Comparison of ENCODE assay signal across 8 mouse cellular contexts in genomic region chr9:58274626-58275025, GRCm38 (mm10). TPM values are rescaled to one million over a fixed set of nuclear protein-coding genes. Genes with fewer than 3 reads are reported as not detected.
DNase-seq lines count a peak whose midpoint lies in the region; ATAC-seq and TF ChIP-seq lines count a peak whose summit lies in the region.
"Had no signal": no experiment of that assay in that cellular context is flagged by ENCODE, and none has a peak within 500 bp of the region (broad histone marks: within the 10 kb centered on the region; RNA-seq: fewer than 3 reads in every experiment).

No protein-coding gene starts in this region.

- TF ChIP-seq CTCF in kidney, adult 2 months (conservative IDR thresholded peaks at IDR 0.05; ENCODE audit: insufficient read depth, insufficient read length, low read depth, low read length): no peak
- no peak for TF ChIP-seq CTCF in CH12.LX (conservative IDR thresholded peaks at IDR 0.05 in 1 of 2, IDR thresholded peaks at IDR 0.05 in 1 of 2; ENCODE audit: low read depth in 2 of 2, low read length in 2 of 2)

- no peaks in the 10 kb centered on the region for H3K79me2 ChIP-seq in CH12.LX (replicated peaks; ENCODE audit: control insufficient read depth, extremely low read depth, insufficient read depth, poor library complexity, severe bottlenecking)

- 45% methylated on average over 3 of the region's 3 CpGs for WGBS in kidney, adult 2 months
- WGBS in liver, embryonic 12.5 days (ENCODE audit: insufficient replicate concordance): 44% methylated on average over 3 of the region's 3 CpGs

- dilution Hi-C loops in CH12.LX (cut with MboI; ENCODE audit: extremely low pct_ligation_motif_present, extremely low pct_unique_long_range_greater_than_20kb, low sequenced_read_pairs): no loop called here

- H3K9me3 ChIP-seq in CH12.LX (replicated peaks; ENCODE audit: low read length): no peaks in the 10 kb centered on the region
- no peaks in the 10 kb centered on the region for H3K9me3 ChIP-seq in liver, embryonic 12.5 days (replicated peaks)

- no peak for DNase-seq in kidney, adult 2 months
- no peak for DNase-seq in kidney, adult 18-20 months
- no peak for DNase-seq in CH12.LX (ENCODE audit: extremely low read depth)
- peak; percentile 51 for DNase-seq in NIH3T3 (ENCODE audit: low read depth)
- DNase-seq in right cerebral cortex, postnatal 10 days (ENCODE audit: low spot score in 2 of 2): no peak
- DNase-seq in retina, postnatal 1 day: no peak
- DNase-seq: right cerebral cortex, postnatal 4 days had no signal

- peaks cover 19% of the 10 kb centered on the region for H3K4me1 ChIP-seq in kidney, adult 2 months (ENCODE audit: control insufficient read depth, insufficient read depth, low read length)
- peaks cover 29 to 87% of the 10 kb centered on the region in 2 experiments for H3K4me1 ChIP-seq in CH12.LX (ENCODE audit: control insufficient read depth in 1 of 2, insufficient read depth in 2 of 2)
- H3K4me1 ChIP-seq in liver, embryonic 12.5 days: peaks cover 34% of the 10 kb centered on the region

- H3K27me3 ChIP-seq in kidney, adult 2 months (replicated peaks; ENCODE audit: control insufficient read depth, insufficient read depth, low read length): no peaks in the 10 kb centered on the region
- no peaks in the 10 kb centered on the region for H3K27me3 ChIP-seq in CH12.LX (replicated peaks)
- no peaks in the 10 kb centered on the region for H3K27me3 ChIP-seq in liver, embryonic 12.5 days (replicated peaks)

- no peak for TF ChIP-seq RAD21 in CH12.LX (IDR thresholded peaks at IDR 0.05; ENCODE audit: low read depth, low read length)

- in situ Hi-C loops in CH12.LX (cut with MboI; ENCODE audit: low pct_ligation_motif_present, low pct_unique_long_range_greater_than_20kb, low sequenced_read_pairs): loop anchor here (25.0 kb wide), 1 partner anchor 462 kb away; no protein-coding TSS in a partner anchor

- no peaks in the 10 kb centered on the region for H3K36me3 ChIP-seq in kidney, adult 2 months (ENCODE audit: control insufficient read depth, insufficient read depth, low read length)
- no peaks in the 10 kb centered on the region for H3K36me3 ChIP-seq in CH12.LX (replicated peaks in 1 of 2; ENCODE audit: control insufficient read depth in 1 of 2, insufficient read depth in 1 of 2, low read length in 1 of 2)
- H3K36me3 ChIP-seq in liver, embryonic 12.5 days: no peaks in the 10 kb centered on the region

- H3K4me3 ChIP-seq in kidney, adult 2 months (ENCODE audit: insufficient read depth, low read depth, low read length): no peak overlapping the region
- no peak overlapping the region for H3K4me3 ChIP-seq in CH12.LX (replicated peaks in 1 of 3; ENCODE audit: low read depth in 2 of 3, low read length in 2 of 3, poor library complexity in 1 of 3)
- H3K4me3 ChIP-seq in liver, embryonic 12.5 days: no peak overlapping the region

- TF ChIP-seq EP300 in CH12.LX (IDR thresholded peaks at IDR 0.05; ENCODE audit: low read length): no peak

- ATAC-seq in liver, embryonic 12.5 days: no peak

- peak overlapping the region; percentile 32; the same call in 1 of the 2 replicates for H3K9ac ChIP-seq in CH12.LX (ENCODE audit: insufficient read depth, low read depth)
- H3K9ac ChIP-seq in liver, embryonic 12.5 days: no peak overlapping the region

- H3K27ac ChIP-seq in kidney, adult 2 months (ENCODE audit: insufficient read depth, low read depth, low read length): peak overlapping the region; percentile 69; the same call in 1 of the 2 replicates
- peak overlapping the region; percentile 99 for H3K27ac ChIP-seq in CH12.LX (ENCODE audit: insufficient read depth, low read depth)
- H3K27ac ChIP-seq in liver, embryonic 12.5 days: peak overlapping the region; percentile 27; the same call in 1 of the 2 replicates

- peak overlapping the region; percentile 49; the same call in 1 of the 2 replicates for H3K4me2 ChIP-seq in CH12.LX (ENCODE audit: insufficient read depth, low read depth, poor library complexity, severe bottlenecking)
- H3K4me2 ChIP-seq in liver, embryonic 12.5 days: peak overlapping the region; percentile 25; the same call in 1 of the 2 replicates

- no peak for TF ChIP-seq POLR2A in kidney, adult 2 months (IDR thresholded peaks at IDR 0.05; ENCODE audit: low read depth, low read length)
- no peak for TF ChIP-seq POLR2A in CH12.LX (IDR thresholded peaks at IDR 0.05; ENCODE audit: low read depth, low read length)

TF ChIP-seq in CH12.LX, 34 proteins besides CTCF, POLR2A, EP300 and RAD21:
- TF ChIP-seq MAX (IDR thresholded peaks at IDR 0.05; ENCODE audit: low read length) (no peak), ETS1 (conservative IDR thresholded peaks at IDR 0.05; ENCODE audit: low read depth, low read length) (no peak), SIN3A (IDR thresholded peaks at IDR 0.05; ENCODE audit: low read length) (no peak), ELF1 (IDR thresholded peaks at IDR 0.05; ENCODE audit: low read depth, low read length) (no peak)

RNA-seq across cellular contexts. Expression of gene Stoml1, which starts 21.7 kb away (rescaled TPM):
- polyA plus RNA-seq in kidney, adult 2 months (2012; rRNA removed): 32.5 and 32.6 TPM in 2 replicates
- total RNA-seq in CH12.LX (2012; rRNA removed) (40.7 and 41.1 TPM in 2 replicates), CH12.LX (2014; rRNA removed) (35.3 and 35.4 TPM in 2 replicates)
- 34.0 and 35.4 TPM in 2 replicates for polyA plus RNA-seq in CH12.LX (2012; ENCODE audit: insufficient read length, low read depth)
- polyA plus RNA-seq in liver, embryonic 12.5 days (2016; fragmentation: Nextera tagmentation; extraction: Ambion mirVana): 6.5 and 6.6 TPM in 2 replicates

RNA-seq across cellular contexts. Expression of gene Pml, which starts 25.0 kb away (rescaled TPM):
- polyA plus RNA-seq in kidney, adult 2 months (2012; rRNA removed): 27.0 and 27.6 TPM in 2 replicates
- 21.2 and 26.6 TPM in 2 replicates for total RNA-seq in CH12.LX (2012; rRNA removed)
- total RNA-seq in CH12.LX (2014; rRNA removed): 6.4 and 8.3 TPM in 2 replicates
- polyA plus RNA-seq in CH12.LX (2012; ENCODE audit: insufficient read length, low read depth): 54.1 and 56.9 TPM in 2 replicates
- polyA plus RNA-seq in liver, embryonic 12.5 days (2016; fragmentation: Nextera tagmentation; extraction: Ambion mirVana): 24.4 and 26.5 TPM in 2 replicates

RNA-seq across cellular contexts. Expression of gene Loxl1, which starts 38.4 kb away (rescaled TPM):
- polyA plus RNA-seq in kidney, adult 2 months (2012; rRNA removed): 32.3 and 41.8 TPM in 2 replicates
- total RNA-seq in CH12.LX (2012; rRNA removed) (not detected in 2 replicates), CH12.LX (2014; rRNA removed) (not detected in 2 replicates)
- polyA plus RNA-seq in CH12.LX (2012; ENCODE audit: insufficient read length, low read depth): not detected in 2 replicates
- polyA plus RNA-seq in liver, embryonic 12.5 days (2016; fragmentation: Nextera tagmentation; extraction: Ambion mirVana): 3.7 and 5.1 TPM in 2 replicates

Comparison
In these comparisons a context has a peak if more than half of its experiments do, and no peak if none do; other contexts are left out.
1. H3K27ac ChIP-seq: peak in every context shown above with its lines; median percentile 99 in CH12.LX; 69 in kidney, adult 2 months; 27 in liver, embryonic 12.5 days.